Mouse (Mus musculus) hindbrain, embryonic 13.5 days (tissue): ENCODE measurements around the gene Olfr95. TPM values are rescaled to one million over a fixed set of nuclear protein-coding genes. Genes with fewer than 3 reads are reported as not detected.

Experiments
- ATAC-seq: fragments of 200-750 bp; cut with Nextera tagmentation; 2 replicates; pipeline ENCODE4 v1.8.0; 2017; ENCODE audit warnings: moderate TSS enrichment; ENCODE audit not compliant: low FRiP score
- H3K27ac ChIP-seq: fragments of 300-500 bp; sonication (generic); 2 replicates; pipeline ENCODE4 v1.5.1; 2015; ENCODE audit warnings: inconsistent platforms, mild to moderate bottlenecking, moderate library complexity
- H3K27me3 ChIP-seq: fragments of 300-500 bp; sonication (generic); 2 replicates; pipeline ENCODE4 v1.6.1; 2015; ENCODE audit warnings: mild to moderate bottlenecking, inconsistent platforms
- H3K36me3 ChIP-seq: fragments of 300-500 bp; sonication (generic); 2 replicates; pipeline ENCODE4 v1.6.1; 2015; ENCODE audit warnings: mild to moderate bottlenecking, inconsistent platforms
- H3K4me1 ChIP-seq: fragments of 300-500 bp; sonication (generic); replicated peaks from 2 replicates; pipeline ENCODE4 v1.6.1; 2015; ENCODE audit warnings: inconsistent platforms
- H3K4me2 ChIP-seq: fragments of 300-500 bp; sonication (generic); 2 replicates; pipeline ENCODE4 v1.6.1; 2015; ENCODE audit warnings: inconsistent platforms, mild to moderate bottlenecking, moderate library complexity
- H3K4me3 ChIP-seq: fragments of 300-500 bp; sonication (generic); 2 replicates; pipeline ENCODE4 v1.5.1; 2015; ENCODE audit warnings: mild to moderate bottlenecking, inconsistent platforms
- H3K9ac ChIP-seq: fragments of 300-500 bp; sonication (generic); 2 replicates; pipeline ENCODE4 v1.6.1; 2015; ENCODE audit warnings: mild to moderate bottlenecking, inconsistent platforms
- H3K9me3 ChIP-seq: fragments of 300-500 bp; sonication (generic); 2 replicates; pipeline ENCODE4 v1.6.1; 2016; ENCODE audit warnings: inconsistent platforms
- WGBS: fragments of 180-500 bp; shearing (Covaris S2); methylation state at CpG from one replicate; pipeline ENCODE4 v1.1.7; 2015; 5-methylcytosine and 5-hydroxymethylcytosine counted together
- polyA plus RNA-seq: library from polyadenylated mRNA; unstranded; fragments of >200 nt; fragmentation: Nextera tagmentation; extraction: Ambion mirVana; gene quantifications from 2 replicates; pipeline ENCODE4 v1.2.1, GENCODE M21; 2015

The Olfr95 gene
- polyA plus RNA-seq, 1 experiment from 2014 or later, result not detected

DNA sequence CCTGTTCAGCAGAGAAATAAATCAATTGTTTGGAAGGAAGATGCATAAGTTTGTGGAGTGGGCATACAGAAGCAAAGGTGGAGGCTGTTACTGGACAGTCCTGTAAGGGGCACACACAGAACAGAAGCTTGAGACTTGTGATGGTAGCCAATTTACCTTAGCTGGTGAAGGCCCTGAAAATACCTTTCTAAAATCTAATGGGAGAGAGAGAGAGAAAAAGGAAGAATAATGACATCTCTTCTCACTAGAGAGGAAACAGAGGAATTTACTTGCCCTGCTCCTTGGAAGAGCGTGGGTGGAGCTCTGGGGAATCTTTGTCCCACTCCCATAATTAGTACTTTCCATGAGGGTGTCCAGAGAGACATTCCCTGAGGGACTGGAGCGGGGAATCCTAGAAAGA, 12.0 kb downstream of the Olfr95 start, which contains the start of gene Olfr94:
Gene Olfr94, minus strand, starts transcription at position 101 of the 400 bp plus-strand sequence.
- 81% methylated on average over 2 of the region's 2 CpGs for WGBS
- ATAC-seq, result no peak
- H3K4me2 ChIP-seq, result no peak within 1 kb of the TSS
- peaks cover 13% of the 10 kb centered on the region for H3K4me1 ChIP-seq
- H3K9me3 ChIP-seq, result no peaks in the 10 kb centered on the region
- H3K36me3 ChIP-seq, result no peaks in the 10 kb centered on the region
- H3K9ac ChIP-seq, result 0 out of 2 replicates have a peak within 1 kb of the TSS, but pooled peaks have one; percentile 15
- peaks cover 44% of the 10 kb centered on the region for H3K27me3 ChIP-seq
- no peak within 1 kb of the TSS for H3K27ac ChIP-seq
- H3K4me3 ChIP-seq, result no peak within 1 kb of the TSS

DNA sequence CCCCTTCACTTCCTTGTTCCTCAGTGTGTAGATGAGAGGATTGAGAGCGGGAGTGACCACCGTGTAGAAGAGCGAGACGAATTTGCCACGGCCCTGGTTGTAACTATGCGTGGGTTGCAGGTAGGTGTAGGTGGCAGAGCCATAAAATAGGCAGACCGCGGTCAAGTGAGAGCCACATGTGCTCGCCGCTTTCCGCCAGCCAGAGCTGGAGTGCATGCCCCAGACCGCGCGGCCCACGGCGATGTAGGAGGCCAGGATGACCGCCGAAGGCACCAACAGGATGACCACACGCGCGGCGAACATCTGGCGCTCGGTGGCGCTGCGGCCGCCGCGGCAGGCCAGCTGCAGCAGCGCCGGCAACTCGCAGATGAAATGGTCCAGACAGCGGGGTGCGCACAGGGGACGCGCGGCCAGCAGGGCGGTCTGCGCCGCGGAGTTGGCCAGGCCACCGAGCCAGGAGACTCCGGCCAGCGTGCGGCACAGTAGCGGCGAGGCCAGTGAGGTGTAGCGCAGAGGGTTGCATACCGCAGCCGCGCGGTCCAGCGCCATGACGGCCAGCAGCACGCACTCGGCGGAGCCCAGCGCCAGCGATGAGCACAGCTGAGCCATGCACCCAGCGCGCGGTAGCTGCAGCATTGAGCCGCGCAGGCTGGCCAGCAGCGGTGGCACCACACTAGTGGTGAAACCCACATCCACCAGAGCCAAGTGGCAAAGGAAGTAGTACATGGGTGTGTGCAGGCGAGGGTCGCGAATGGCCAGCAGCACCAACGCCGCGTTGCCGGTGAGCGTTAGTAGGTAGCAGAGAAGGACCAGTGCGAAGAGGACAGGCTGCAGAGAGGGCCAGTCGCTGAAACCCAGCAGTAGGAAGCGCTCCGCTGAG, 15.8 kb downstream of the Olfr95 start:
- no peaks in the 10 kb centered on the region for H3K9me3 ChIP-seq
- peaks cover 13% of the 10 kb centered on the region for H3K4me1 ChIP-seq
- H3K27me3 ChIP-seq, result peaks cover 56% of the 10 kb centered on the region
- ATAC-seq, result peak; percentile 94
- H3K27ac ChIP-seq, result peak overlapping the region; percentile 75
- peak overlapping the region; percentile 84 for H3K4me2 ChIP-seq
- H3K9ac ChIP-seq, result peak overlapping the region; percentile 79
- H3K4me3 ChIP-seq, result peak overlapping the region; percentile 70
- no peaks in the 10 kb centered on the region for H3K36me3 ChIP-seq
- WGBS, result under 1% methylated on average over 77 of the region's 77 CpGs

DNA sequence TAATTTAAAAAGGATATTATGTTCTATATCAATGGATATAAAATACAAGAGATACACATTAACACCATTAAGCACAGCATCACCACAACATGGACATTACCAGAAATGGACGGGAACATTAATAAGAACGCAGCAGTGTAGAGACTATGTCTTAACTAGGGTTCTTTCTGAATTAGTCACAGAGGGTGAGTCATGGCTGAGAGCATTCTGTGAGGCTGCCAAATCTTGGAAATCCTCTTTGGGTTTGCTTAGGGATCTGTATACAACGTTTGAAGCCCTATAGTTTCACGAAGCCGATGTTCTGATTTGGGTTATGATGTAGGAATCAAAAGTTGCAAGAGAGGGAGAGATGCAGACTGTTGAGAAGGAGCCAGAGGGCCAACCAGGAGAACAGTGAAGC, 18.1 kb downstream of the Olfr95 start:
- WGBS, result 97% methylated on average over 5 of the region's 5 CpGs
- peaks cover 13% of the 10 kb centered on the region for H3K4me1 ChIP-seq
- no peak overlapping the region for H3K4me2 ChIP-seq
- H3K27ac ChIP-seq, result no peak overlapping the region
- no peak overlapping the region for H3K9ac ChIP-seq
- no peak overlapping the region for H3K4me3 ChIP-seq
- H3K27me3 ChIP-seq, result peaks cover 48% of the 10 kb centered on the region
- no peaks in the 10 kb centered on the region for H3K9me3 ChIP-seq
- H3K36me3 ChIP-seq, result no peaks in the 10 kb centered on the region
- ATAC-seq, result no peak

DNA sequence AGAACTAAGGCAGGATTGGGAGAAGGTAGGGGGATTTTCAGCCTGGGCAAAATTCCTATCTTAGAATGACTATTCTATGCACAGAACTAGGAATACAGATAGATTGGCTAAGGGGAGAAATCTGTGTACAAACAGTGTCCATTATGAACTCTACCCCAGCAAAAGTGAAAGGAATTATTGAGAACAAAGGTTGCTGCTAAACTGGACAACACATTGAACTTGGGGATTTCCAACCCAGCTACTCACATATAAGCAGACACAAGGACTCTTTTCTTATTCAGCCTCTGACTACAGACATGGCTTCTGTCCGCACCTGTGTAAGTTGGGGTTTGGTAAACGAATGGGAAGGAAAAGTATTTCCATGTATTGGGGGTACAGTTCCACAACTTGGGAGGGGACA, 19.3 kb downstream of the Olfr95 start, which contains the start of gene Ubd:
Gene Ubd, plus strand, starts transcription at position 237 of the 400 bp plus-strand sequence.
- no peak within 1 kb of the TSS for H3K27ac ChIP-seq
- 89% methylated on average over 2 of the region's 2 CpGs for WGBS
- no peaks in the 10 kb centered on the region for H3K9me3 ChIP-seq
- H3K36me3 ChIP-seq, result no peaks in the 10 kb centered on the region
- H3K4me2 ChIP-seq, result no peak within 1 kb of the TSS
- no peak for ATAC-seq
- no peak within 1 kb of the TSS for H3K9ac ChIP-seq
- peaks cover 38% of the 10 kb centered on the region for H3K27me3 ChIP-seq
- no peak within 1 kb of the TSS for H3K4me3 ChIP-seq
- peaks cover 13% of the 10 kb centered on the region for H3K4me1 ChIP-seq

DNA sequence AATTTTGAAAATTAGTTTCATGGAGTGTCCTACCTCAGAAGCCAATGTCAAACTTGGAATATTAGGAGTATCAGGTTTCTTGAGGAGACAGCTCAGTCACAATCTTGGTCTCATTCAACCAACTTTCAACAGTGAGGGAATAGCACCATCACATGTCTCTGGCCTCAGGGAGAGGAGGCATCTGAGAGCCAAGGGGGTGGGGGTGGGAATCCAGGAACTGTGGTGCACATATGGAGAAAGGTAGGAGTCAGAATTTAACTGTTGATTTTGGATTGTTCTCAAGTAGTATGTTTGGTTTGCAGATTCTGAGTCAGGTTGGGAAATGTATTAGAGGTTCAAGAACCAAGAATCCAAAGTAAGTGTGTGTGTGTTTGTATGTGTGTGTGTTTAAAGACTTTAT, 19.9 kb downstream of the Olfr95 start:
- H3K4me2 ChIP-seq, result no peak overlapping the region
- H3K9ac ChIP-seq, result no peak overlapping the region
- no peak overlapping the region for H3K27ac ChIP-seq
- no peaks in the 10 kb centered on the region for H3K36me3 ChIP-seq
- no peak for ATAC-seq
- H3K4me3 ChIP-seq, result no peak overlapping the region
- peaks cover 13% of the 10 kb centered on the region for H3K4me1 ChIP-seq
- H3K27me3 ChIP-seq, result peaks cover 32% of the 10 kb centered on the region
- H3K9me3 ChIP-seq, result no peaks in the 10 kb centered on the region

DNA sequence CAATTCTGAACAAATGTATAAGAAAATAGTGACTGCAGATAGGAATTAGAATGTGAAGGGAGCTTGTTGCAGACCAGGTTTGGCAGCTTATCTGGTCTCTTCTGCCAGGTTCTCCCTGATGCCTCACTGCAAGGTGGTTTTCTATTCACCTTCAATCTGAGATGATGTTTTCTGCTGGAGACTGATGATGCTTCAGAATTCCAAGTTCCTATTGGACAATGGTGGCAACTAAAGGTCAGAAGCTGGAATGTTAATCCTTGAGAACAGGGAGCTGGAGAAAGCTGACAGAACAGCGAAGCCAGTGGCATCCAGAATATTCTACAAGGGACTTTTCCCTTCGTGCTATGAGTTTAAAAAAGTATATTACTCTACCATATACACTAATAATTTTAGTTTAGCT, 22.2 kb downstream of the Olfr95 start:
- Histone ChIP-seq H3K27me3 (peaks cover 10% of the 10 kb centered on the region), H3K4me2 (no peak overlapping the region), H3K9ac (no peak overlapping the region), H3K4me3 (no peak overlapping the region), H3K4me1 (no peaks in the 10 kb centered on the region), H3K27ac (no peak overlapping the region), H3K9me3 (no peaks in the 10 kb centered on the region), H3K36me3 (no peaks in the 10 kb centered on the region)
- ATAC-seq, result no peak
- 35% methylated on average over 2 of the region's 2 CpGs for WGBS

DNA sequence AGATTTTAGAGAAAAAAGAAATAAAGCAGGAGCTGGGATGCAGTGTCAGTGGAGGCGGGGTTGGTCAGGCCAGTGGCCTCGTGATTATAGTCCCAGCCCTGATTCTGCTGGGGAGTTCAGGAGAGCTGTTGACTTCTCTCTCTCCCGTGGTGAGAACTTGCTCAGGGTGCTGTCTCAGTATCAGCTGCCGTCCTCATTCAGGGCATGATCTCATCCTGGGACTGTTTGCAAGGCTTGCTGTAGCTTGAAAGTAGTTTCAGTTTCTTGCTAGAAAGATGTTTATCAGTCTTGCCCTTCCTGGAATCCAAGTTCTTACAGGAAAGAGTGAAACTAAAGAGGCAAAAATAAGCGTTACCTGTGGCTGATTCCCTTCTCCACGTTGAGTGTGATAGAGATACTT, 27.4 kb downstream of the Olfr95 start:
- no peaks in the 10 kb centered on the region for H3K27me3 ChIP-seq
- no peaks in the 10 kb centered on the region for H3K9me3 ChIP-seq
- H3K4me3 ChIP-seq, result no peak overlapping the region
- no peak for ATAC-seq
- H3K4me2 ChIP-seq, result no peak overlapping the region
- no peak overlapping the region for H3K27ac ChIP-seq
- H3K9ac ChIP-seq, result no peak overlapping the region
- H3K4me1 ChIP-seq, result no peaks in the 10 kb centered on the region
- H3K36me3 ChIP-seq, result no peaks in the 10 kb centered on the region
- WGBS, result 55% methylated on average over 6 of the region's 6 CpGs

DNA sequence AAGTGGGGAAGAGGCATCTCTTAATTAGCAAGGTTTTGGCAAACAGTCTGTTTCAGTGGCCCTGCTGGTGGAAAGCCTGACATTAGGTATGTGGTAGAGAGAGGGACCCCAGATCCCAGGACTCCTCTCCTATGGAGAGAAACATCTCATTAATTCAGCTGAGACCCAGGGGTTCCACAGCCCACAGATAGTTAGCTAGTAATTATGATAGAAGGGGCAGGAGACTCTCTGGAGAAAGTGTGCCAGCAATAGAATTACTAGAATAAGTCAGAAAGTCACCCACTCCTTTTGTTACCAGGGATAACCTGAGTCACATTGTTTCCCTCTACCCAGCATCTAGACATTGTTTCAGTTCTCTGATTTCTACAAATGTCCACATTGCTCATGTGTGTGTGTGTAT, 51.5 kb downstream of the Olfr95 start, which contains the start of gene Olfr93:
Gene Olfr93, minus strand, starts transcription at position 101 of the 400 bp plus-strand sequence.
- no peaks in the 10 kb centered on the region for H3K4me1 ChIP-seq
- H3K36me3 ChIP-seq, result no peaks in the 10 kb centered on the region
- H3K4me2 ChIP-seq, result no peak within 1 kb of the TSS
- H3K9me3 ChIP-seq, result no peaks in the 10 kb centered on the region
- H3K9ac ChIP-seq, result no peak within 1 kb of the TSS
- no peak within 1 kb of the TSS for H3K4me3 ChIP-seq
- H3K27me3 ChIP-seq, result no peaks in the 10 kb centered on the region
- no peak within 1 kb of the TSS for H3K27ac ChIP-seq
- no peak for ATAC-seq

Other genes starting within 250 kb of the Olfr95 start
- gene 2410137M14Rik, start 231.9 kb downstream of the Olfr95 start, polyA plus RNA-seq, result 0.47 TPM in 1 of 2 replicates, not detected in the other
- 2.7 and 2.8 TPM in 2 replicates for gene H2-M5, start 223.6 kb downstream of the Olfr95 start, polyA plus RNA-seq
- gene Zfp57, start 212.0 kb downstream of the Olfr95 start, polyA plus RNA-seq, result 270 and 287 TPM in 2 replicates
- 1.3 and 2.1 TPM in 2 replicates for gene Mog, start 189.7 kb downstream of the Olfr95 start, polyA plus RNA-seq
- gene Gabbr1, start 167.2 kb downstream of the Olfr95 start, polyA plus RNA-seq, result 55.6 and 57.0 TPM in 2 replicates
- gene Olfr90, start 124.6 kb downstream of the Olfr95 start, polyA plus RNA-seq, result not detected in 2 replicates
- gene Olfr91, start 114.8 kb downstream of the Olfr95 start, polyA plus RNA-seq, result not detected in 2 replicates
- not detected in 2 replicates for gene Olfr92, start 93.0 kb downstream of the Olfr95 start, polyA plus RNA-seq
- not detected in 2 replicates for gene Olfr93, start 51.6 kb downstream of the Olfr95 start, polyA plus RNA-seq
- gene Ubd, start 19.2 kb downstream of the Olfr95 start, polyA plus RNA-seq, result not detected in 2 replicates
- not detected in 2 replicates for gene Olfr94, start 12.1 kb downstream of the Olfr95 start, polyA plus RNA-seq
- gene Olfr96, start 7.0 kb upstream of the Olfr95 start, polyA plus RNA-seq, result not detected in 2 replicates
- not detected in 2 replicates for gene Olfr97, start 24.2 kb upstream of the Olfr95 start, polyA plus RNA-seq
- gene Olfr98, start 50.6 kb upstream of the Olfr95 start, polyA plus RNA-seq, result not detected in 2 replicates
- 1.1 TPM in 2 replicates for gene H2-M3, start 57.1 kb upstream of the Olfr95 start, polyA plus RNA-seq
- 0.14 TPM in 1 of 2 replicates, not detected in the other for gene Olfr99, start 70.3 kb upstream of the Olfr95 start, polyA plus RNA-seq
- gene Olfr101, start 91.2 kb upstream of the Olfr95 start, polyA plus RNA-seq, result not detected in 2 replicates
- gene Olfr102, start 103.9 kb upstream of the Olfr95 start, polyA plus RNA-seq, result not detected in 2 replicates
- gene Olfr103, start 126.6 kb upstream of the Olfr95 start, polyA plus RNA-seq, result not detected in 2 replicates
- not detected in 2 replicates for gene Olfr104-ps, start 146.5 kb upstream of the Olfr95 start, polyA plus RNA-seq
- not detected in 2 replicates for gene Olfr105-ps, start 165.9 kb upstream of the Olfr95 start, polyA plus RNA-seq
- not detected in 2 replicates for gene Olfr106-ps, start 177.3 kb upstream of the Olfr95 start, polyA plus RNA-seq
- gene Olfr107, start 186.1 kb upstream of the Olfr95 start, polyA plus RNA-seq, result not detected in 2 replicates
- not detected in 2 replicates for gene Olfr108, start 232.4 kb upstream of the Olfr95 start, polyA plus RNA-seq
- not detected in 2 replicates for gene Olfr109, start 245.8 kb upstream of the Olfr95 start, polyA plus RNA-seq